Mouse (Mus musculus) embryonic facial prominence, embryonic 12.5 days (tissue): Measurements from ENCODE around the gene Il17re. TPM values are rescaled to one million over a fixed set of nuclear protein-coding genes. Genes with fewer than 3 reads are reported as not detected.

Experiments used
- ATAC-seq: fragments of 200-750 bp; cut with Nextera tagmentation; 2 replicates; pipeline ENCODE4 v1.8.0; 2017; ENCODE audit not compliant: insufficient number of reproducible peaks, insufficient read depth, low FRiP score, low TSS enrichment
- H3K27ac ChIP-seq: fragments of 300-500 bp; sonication (generic); 2 replicates; pipeline ENCODE4 v1.5.1; 2016; ENCODE audit warnings: mild to moderate bottlenecking
- H3K27me3 ChIP-seq: fragments of 300-500 bp; sonication (generic); 2 replicates; pipeline ENCODE4 v1.6.1; 2016; ENCODE audit warnings: mild to moderate bottlenecking, moderate library complexity
- H3K36me3 ChIP-seq: fragments of 300-500 bp; sonication (generic); 2 replicates; pipeline ENCODE4 v1.6.1; 2016; ENCODE audit warnings: mild to moderate bottlenecking
- H3K4me1 ChIP-seq: fragments of 300-500 bp; sonication (generic); 2 replicates; pipeline ENCODE4 v1.6.1; 2016
- H3K4me2 ChIP-seq: fragments of 300-500 bp; sonication (generic); replicated peaks from 2 replicates; pipeline ENCODE4 v1.6.1; 2016; ENCODE audit warnings: mild to moderate bottlenecking, moderate library complexity
- H3K4me3 ChIP-seq: fragments of 300-500 bp; sonication (generic); 2 replicates; pipeline ENCODE4 v1.5.1; 2016; ENCODE audit warnings: mild to moderate bottlenecking
- H3K9ac ChIP-seq: fragments of 300-500 bp; sonication (generic); 2 replicates; pipeline ENCODE4 v1.6.1; 2016; ENCODE audit warnings: mild to moderate bottlenecking, moderate library complexity
- H3K9me3 ChIP-seq: fragments of 300-500 bp; sonication (generic); 2 replicates; pipeline ENCODE4 v1.6.1; 2016; ENCODE audit warnings: mild to moderate bottlenecking, moderate library complexity
- WGBS: fragments of 180-500 bp; shearing (Covaris S2); methylation state at CpG from one replicate; pipeline ENCODE4 v1.1.7; 2016; 5-methylcytosine and 5-hydroxymethylcytosine counted together
- polyA plus RNA-seq: library from polyadenylated mRNA; unstranded; fragments of >200 nt; fragmentation: Nextera tagmentation; extraction: Ambion mirVana; gene quantifications from 2 replicates; pipeline ENCODE4 v1.2.1, GENCODE M21; 2016

Il17re gene
- polyA plus RNA-seq, 1 experiment from 2014 or later, result 3.4 TPM

GRCm38 (mm10) chr6:113473246-113473645 is 15.0 kb downstream of the Il17re start:
- no peak overlapping the region for H3K27ac ChIP-seq
- H3K4me2 ChIP-seq, result no peak overlapping the region
- 89% methylated on average over 2 of the region's 2 CpGs for WGBS
- H3K36me3 ChIP-seq, result no peaks in the 10 kb centered on the region
- H3K9me3 ChIP-seq, result no peaks in the 10 kb centered on the region
- H3K27me3 ChIP-seq, result peaks cover 32% of the 10 kb centered on the region
- no peak overlapping the region for H3K9ac ChIP-seq
- no peak overlapping the region for H3K4me3 ChIP-seq
- ATAC-seq, result no peak
- peaks cover 14% of the 10 kb centered on the region for H3K4me1 ChIP-seq

GRCm38 (mm10) chr6:113473715-113474114 is 15.4 kb downstream of the Il17re start:
- Histone ChIP-seq H3K4me3 (no peak overlapping the region), H3K9ac (no peak overlapping the region), H3K36me3 (no peaks in the 10 kb centered on the region), H3K9me3 (no peaks in the 10 kb centered on the region), H3K4me2 (no peak overlapping the region), H3K27me3 (peaks cover 31% of the 10 kb centered on the region), H3K4me1 (peaks cover 14% of the 10 kb centered on the region), H3K27ac (no peak overlapping the region)
- ATAC-seq, result no peak
- WGBS, result 82% methylated on average over 6 of the region's 6 CpGs

GRCm38 (mm10) chr6:113477353-113477752 is 19.1 kb downstream of the Il17re start:
- Histone ChIP-seq H3K27ac (no peak overlapping the region), H3K9me3 (no peaks in the 10 kb centered on the region), H3K36me3 (no peaks in the 10 kb centered on the region), H3K4me2 (no peak overlapping the region), H3K4me3 (no peak overlapping the region), H3K9ac (no peak overlapping the region), H3K4me1 (0 out of 2 replicates have a peak, but pooled peaks cover 2% of the 10 kb centered on the region), H3K27me3 (peaks cover 31% of the 10 kb centered on the region)
- ATAC-seq, result no peak
- 45% methylated on average over 7 of the region's 7 CpGs for WGBS

- Histone ChIP-seq H3K36me3 (no peaks in the 10 kb centered on the region), H3K4me1 (peaks cover 13% of the 10 kb centered on the region; the same call in 1 of the 2 replicates), H3K9me3 (no peaks in the 10 kb centered on the region), H3K4me2 (no peak overlapping the region), H3K27ac (no peak overlapping the region), H3K9ac (no peak overlapping the region), H3K4me3 (no peak overlapping the region), H3K27me3 (peaks cover 39% of the 10 kb centered on the region)
- 79% methylated on average over 10 of the region's 10 CpGs for WGBS
- no peak for ATAC-seq
Observed at GRCm38 (mm10) chr6:113478906-113479305, 20.6 kb downstream of the Il17re start.

- Histone ChIP-seq H3K9ac (no peak overlapping the region), H3K4me2 (no peak overlapping the region), H3K36me3 (no peaks in the 10 kb centered on the region), H3K9me3 (no peaks in the 10 kb centered on the region), H3K27me3 (peaks cover 40% of the 10 kb centered on the region), H3K27ac (no peak overlapping the region), H3K4me3 (no peak overlapping the region), H3K4me1 (peaks cover 17% of the 10 kb centered on the region; the same call in 1 of the 2 replicates)
- no peak for ATAC-seq
- WGBS, result 65% methylated on average over 18 of the region's 18 CpGs
Observed at GRCm38 (mm10) chr6:113480555-113481373, 22.5 kb downstream of the Il17re start.

- peak; percentile 47 for ATAC-seq
- H3K4me1 ChIP-seq, result peaks cover 26% of the 10 kb centered on the region; the same call in 1 of the 2 replicates
Observed at GRCm38 (mm10) chr6:113482477-113483099, 24.3 kb downstream of the Il17re start.

GRCm38 (mm10) chr6:113483100-113483615 is 24.9 kb downstream of the Il17re start, which contains the start of gene Creld1:
TSS of gene Creld1 (plus strand) at chr6:113483297.
- peak within 1 kb of the TSS; percentile 58 for H3K9ac ChIP-seq
- H3K4me3 ChIP-seq, result peak within 1 kb of the TSS; percentile 46
- no peaks in the 10 kb centered on the region for H3K36me3 ChIP-seq
- peak within 1 kb of the TSS; percentile 72 for H3K27ac ChIP-seq
- H3K9me3 ChIP-seq, result no peaks in the 10 kb centered on the region
- peaks cover 40% of the 10 kb centered on the region for H3K27me3 ChIP-seq
- peak within 1 kb of the TSS; percentile 77 for H3K4me2 ChIP-seq
- H3K4me1 ChIP-seq, result peaks cover 26% of the 10 kb centered on the region; the same call in 1 of the 2 replicates
- ATAC-seq, result peak; percentile 92
- WGBS, result under 1% methylated on average over 26 of the region's 26 CpGs

More at GRCm38 (mm10) chr6:113482477-113483099, 24.3 kb downstream of the Il17re start:
- Histone ChIP-seq H3K27me3 (peaks cover 40% of the 10 kb centered on the region), H3K4me2 (peak overlapping the region; percentile 77), H3K9ac (peak overlapping the region; percentile 21), H3K9me3 (no peaks in the 10 kb centered on the region), H3K36me3 (no peaks in the 10 kb centered on the region), H3K27ac (peak overlapping the region; percentile 48), H3K4me3 (peak overlapping the region; percentile 46)
- WGBS, result 3% methylated on average over 62 of the region's 65 CpGs

- ATAC-seq, result no peak; the same call in 1 of the 2 replicates
- WGBS, result 14% methylated on average over 10 of the region's 10 CpGs
- Histone ChIP-seq H3K9ac (peak overlapping the region; percentile 58), H3K4me3 (peak overlapping the region; percentile 46), H3K27ac (peak overlapping the region; percentile 72; the same call in 1 of the 2 replicates), H3K36me3 (no peaks in the 10 kb centered on the region), H3K4me1 (peaks cover 26% of the 10 kb centered on the region; the same call in 1 of the 2 replicates), H3K4me2 (peak overlapping the region; percentile 77), H3K27me3 (peaks cover 40% of the 10 kb centered on the region), H3K9me3 (no peaks in the 10 kb centered on the region)
Observed at GRCm38 (mm10) chr6:113483729-113484128, 25.4 kb downstream of the Il17re start.

- no peak for ATAC-seq
- H3K27me3 ChIP-seq, result peaks cover 11% of the 10 kb centered on the region
- no peak overlapping the region for H3K9ac ChIP-seq
- H3K9me3 ChIP-seq, result no peaks in the 10 kb centered on the region
- no peak overlapping the region for H3K4me2 ChIP-seq
- H3K4me3 ChIP-seq, result no peak overlapping the region
- H3K27ac ChIP-seq, result no peak overlapping the region
- H3K36me3 ChIP-seq, result peaks cover 5% of the 10 kb centered on the region
- peaks cover 26% of the 10 kb centered on the region; the same call in 1 of the 2 replicates for H3K4me1 ChIP-seq
- WGBS, result 31% methylated on average over 7 of the region's 7 CpGs
Observed at GRCm38 (mm10) chr6:113487125-113487576, 28.9 kb downstream of the Il17re start.

- 90% methylated on average over 14 of the region's 14 CpGs for WGBS
Observed at GRCm38 (mm10) chr6:113489410-113489809, 31.1 kb downstream of the Il17re start.

GRCm38 (mm10) chr6:113492101-113492864 is 34.0 kb downstream of the Il17re start:
- Histone ChIP-seq H3K4me1 (peaks cover 15% of the 10 kb centered on the region; the same call in 1 of the 2 replicates), H3K27me3 (peaks cover 22% of the 10 kb centered on the region), H3K9me3 (no peaks in the 10 kb centered on the region), H3K4me2 (no peak overlapping the region), H3K9ac (no peak overlapping the region), H3K4me3 (no peak overlapping the region), H3K36me3 (peaks cover 6% of the 10 kb centered on the region), H3K27ac (no peak overlapping the region)
- ATAC-seq, result no peak
- 74% methylated on average over 24 of the region's 24 CpGs for WGBS

More at GRCm38 (mm10) chr6:113489410-113489809, 31.1 kb downstream of the Il17re start:
- Histone ChIP-seq H3K4me3 (no peak overlapping the region), H3K27me3 (peaks cover 2% of the 10 kb centered on the region), H3K4me2 (no peak overlapping the region), H3K9ac (no peak overlapping the region), H3K27ac (no peak overlapping the region), H3K9me3 (no peaks in the 10 kb centered on the region), H3K36me3 (peaks cover 6% of the 10 kb centered on the region), H3K4me1 (peaks cover 13% of the 10 kb centered on the region; the same call in 1 of the 2 replicates)
- ATAC-seq, result no peak
